In genomic region chr2:38916947-38917691, GRCm38 (mm10) we compare ENCODE assay signal across 26 mouse cellular contexts.
"Had no signal": no experiment of that assay in that cellular context is flagged by ENCODE, and none has a peak within 500 bp of the region (broad histone marks: within the 10 kb centered on the region; RNA-seq: fewer than 3 reads in every experiment).

No protein-coding gene starts in this region.

- H3K4me1 ChIP-seq: heart, embryonic 12.5 days; limb, embryonic 15.5 days had no signal

- H3K36me3 ChIP-seq: heart, embryonic 10.5 days; heart, embryonic 12.5 days; hindbrain, embryonic 10.5 days; hindbrain, embryonic 12.5 days; kidney, embryonic 15.5 days; limb, embryonic 13.5 days; limb, embryonic 15.5 days had no signal

- H3K4me3 ChIP-seq: gastrocnemius, adult 2 months; heart, embryonic 10.5 days; heart, embryonic 12.5 days; hindbrain, embryonic 10.5 days; hindbrain, embryonic 12.5 days; kidney, embryonic 15.5 days; limb, embryonic 13.5 days; limb, embryonic 15.5 days had no signal

- H3K9ac ChIP-seq: heart, embryonic 12.5 days; hindbrain, embryonic 12.5 days; hindbrain, embryonic 14.5 days; kidney, embryonic 15.5 days; limb, embryonic 13.5 days; limb, embryonic 15.5 days; liver, embryonic 14.5 days had no signal

- H3K9me3 ChIP-seq: heart, embryonic 10.5 days; heart, embryonic 12.5 days; hindbrain, embryonic 10.5 days; hindbrain, embryonic 12.5 days; kidney, embryonic 15.5 days; limb, embryonic 13.5 days; limb, embryonic 15.5 days had no signal

- H3K4me2 ChIP-seq: heart, embryonic 12.5 days; hindbrain, embryonic 12.5 days; hindbrain, embryonic 14.5 days; kidney, embryonic 15.5 days; limb, embryonic 13.5 days; limb, embryonic 15.5 days; liver, embryonic 11.5 days had no signal

- H3K27me3 ChIP-seq: heart, embryonic 12.5 days; hindbrain, embryonic 12.5 days; kidney, embryonic 15.5 days; limb, embryonic 13.5 days; limb, embryonic 15.5 days had no signal

- DNase-seq: gastrocnemius, adult 2 months; gastrocnemius, postnatal 10 days; gastrocnemius, postnatal 25 days; heart, adult 18-20 months; heart, postnatal 10 days; heart, postnatal 4 days; kidney, adult 2 months; kidney, adult 9 months; kidney, postnatal 14 days; layer of hippocampus, adult 9-11 months; layer of hippocampus, postnatal 36 days; left cerebral cortex, postnatal 4 days had no signal

- H3K27ac ChIP-seq: gastrocnemius, adult 2 months; heart, embryonic 10.5 days; hindbrain, embryonic 10.5 days; hindbrain, embryonic 12.5 days; hindbrain, embryonic 14.5 days; kidney, embryonic 15.5 days; kidney, postnatal 0 days; limb, embryonic 13.5 days; limb, embryonic 15.5 days; liver, embryonic 14.5 days had no signal

- ATAC-seq: hindbrain, embryonic 16.5 days; inflammation-experienced regulatory T-cells, adult 6 months; intestine, embryonic 16.5 days had no signal
